Mouse (Mus musculus) kidney, embryonic 14.5 days (tissue): Measurements from ENCODE around the gene Tbx5. TPM values are rescaled to one million over a fixed set of nuclear protein-coding genes. Genes with fewer than 3 reads are reported as not detected.

Source experiments
- ATAC-seq: fragments of 200-750 bp; cut with Nextera tagmentation; 2 replicates; pipeline ENCODE4 v1.8.0; 2017; ENCODE audit warnings: moderate number of reproducible peaks, mild to moderate bottlenecking, moderate TSS enrichment, moderate library complexity; ENCODE audit not compliant: low FRiP score, low TSS enrichment
- H3K27ac ChIP-seq: fragments of 300-500 bp; sonication (generic); 2 replicates; pipeline ENCODE4 v1.5.1; 2014; ENCODE audit warnings: low read depth, mild to moderate bottlenecking, low read length, moderate library complexity, mixed read lengths
- H3K27me3 ChIP-seq: fragments of 300-500 bp; sonication (generic); 2 replicates; pipeline ENCODE4 v1.6.1; 2014; ENCODE audit warnings: mild to moderate bottlenecking, low read length; ENCODE audit not compliant: control insufficient read depth, insufficient read depth
- H3K36me3 ChIP-seq: fragments of 300-500 bp; sonication (generic); 2 replicates; pipeline ENCODE4 v1.6.1; 2014; ENCODE audit warnings: low read length, mixed read lengths; ENCODE audit not compliant: control insufficient read depth, insufficient read depth
- H3K4me1 ChIP-seq: fragments of 300-500 bp; sonication (generic); 2 replicates; pipeline ENCODE4 v1.6.1; 2014; ENCODE audit warnings: low read length, mixed read lengths; ENCODE audit not compliant: control insufficient read depth, insufficient read depth
- H3K4me2 ChIP-seq: fragments of 300-500 bp; sonication (generic); replicated peaks from 2 replicates; pipeline ENCODE4 v1.6.1; 2014; ENCODE audit warnings: low read depth, mild to moderate bottlenecking, low read length
- H3K4me3 ChIP-seq: fragments of 300-500 bp; sonication (generic); 2 replicates; pipeline ENCODE4 v1.5.1; 2014; ENCODE audit warnings: mild to moderate bottlenecking, low read length
- H3K9ac ChIP-seq: fragments of 300-500 bp; sonication (generic); 2 replicates; pipeline ENCODE4 v1.6.1; 2014; ENCODE audit warnings: low read depth, mild to moderate bottlenecking, low read length, moderate library complexity
- H3K9me3 ChIP-seq: fragments of 300-500 bp; sonication (generic); 2 replicates; pipeline ENCODE4 v1.6.1; 2016; ENCODE audit warnings: low read length; ENCODE audit not compliant: control insufficient read depth
- WGBS: fragments of 180-500 bp; shearing (Covaris S2); extraction: QIAGEN DNeasy Blood & Tissue Kit; methylation state at CpG from one replicate; pipeline ENCODE4 v1.1.7; 2014; 5-methylcytosine and 5-hydroxymethylcytosine counted together
- polyA plus RNA-seq: library from polyadenylated mRNA; unstranded; fragments of >200 nt; fragmentation: Nextera tagmentation; extraction: Ambion mirVana; gene quantifications from 2 replicates; pipeline ENCODE4 v1.2.1, GENCODE M21; 2014

Tbx5 gene
- not detected in 2 replicates for polyA plus RNA-seq

DNA sequence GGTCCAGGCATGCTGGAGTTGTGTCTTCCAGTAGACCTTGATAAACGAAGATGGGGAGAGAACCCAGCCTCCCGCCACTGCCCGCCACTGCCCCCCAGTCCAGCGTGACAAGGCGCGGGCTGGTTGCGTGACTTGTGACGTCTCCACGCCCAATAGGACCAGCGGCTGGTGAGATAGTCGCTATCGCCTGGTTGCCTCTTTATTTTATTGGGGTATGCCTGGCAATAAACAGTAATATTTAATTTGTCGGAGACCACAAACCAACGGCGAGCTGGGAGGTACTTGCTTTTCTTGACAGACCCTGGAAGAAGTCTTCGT lies at the start of gene Tbx5:
TSS of gene Tbx5 (plus strand) at position 190 of the 318 bp plus-strand sequence.
- no peaks in the 10 kb centered on the region for H3K9me3 ChIP-seq
- WGBS = 1% methylated on average over 16 of the region's 16 CpGs
- H3K4me3 ChIP-seq = 0 out of 2 replicates have a peak within 1 kb of the TSS, but pooled peaks have one; percentile 12
- no peaks in the 10 kb centered on the region for H3K36me3 ChIP-seq
- H3K4me1 ChIP-seq = no peaks in the 10 kb centered on the region
- H3K27ac ChIP-seq = no peak within 1 kb of the TSS
- no peak for ATAC-seq
- H3K9ac ChIP-seq = no peak within 1 kb of the TSS
- H3K4me2 ChIP-seq = no peak within 1 kb of the TSS
- peaks cover 94% of the 10 kb centered on the region for H3K27me3 ChIP-seq

DNA sequence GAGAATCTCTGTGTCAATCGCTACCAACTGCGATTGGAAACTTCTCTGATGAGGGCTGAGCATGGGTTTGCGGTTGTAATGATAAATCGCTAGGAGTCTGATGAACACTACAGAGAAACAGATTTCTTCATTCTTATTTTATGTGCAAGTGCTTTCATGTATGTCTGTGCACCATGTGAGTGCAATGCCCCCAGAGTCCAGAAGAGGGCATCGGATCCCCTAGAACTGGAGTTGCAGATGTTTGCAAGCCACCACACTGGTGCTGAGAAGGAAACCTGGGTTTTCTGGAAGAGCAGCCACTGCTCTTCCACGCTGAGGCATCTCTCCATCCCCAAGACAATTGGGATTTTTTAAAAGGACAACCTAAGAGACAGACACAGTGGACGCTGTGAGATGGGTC lies 46.5 kb upstream of the Tbx5 start:
- H3K4me1 ChIP-seq = no peaks in the 10 kb centered on the region
- peaks cover 17% of the 10 kb centered on the region; the same call in 1 of the 2 replicates for H3K27me3 ChIP-seq
- peaks cover 9% of the 10 kb centered on the region; the same call in 1 of the 2 replicates for H3K9me3 ChIP-seq
- H3K9ac ChIP-seq = no peak overlapping the region
- no peaks in the 10 kb centered on the region for H3K36me3 ChIP-seq
- ATAC-seq = no peak
- H3K4me3 ChIP-seq = no peak overlapping the region
- no peak overlapping the region for H3K4me2 ChIP-seq
- H3K27ac ChIP-seq = no peak overlapping the region
- whole genome bisulfite sequencing = 88% methylated on average over 7 of the region's 7 CpGs

DNA sequence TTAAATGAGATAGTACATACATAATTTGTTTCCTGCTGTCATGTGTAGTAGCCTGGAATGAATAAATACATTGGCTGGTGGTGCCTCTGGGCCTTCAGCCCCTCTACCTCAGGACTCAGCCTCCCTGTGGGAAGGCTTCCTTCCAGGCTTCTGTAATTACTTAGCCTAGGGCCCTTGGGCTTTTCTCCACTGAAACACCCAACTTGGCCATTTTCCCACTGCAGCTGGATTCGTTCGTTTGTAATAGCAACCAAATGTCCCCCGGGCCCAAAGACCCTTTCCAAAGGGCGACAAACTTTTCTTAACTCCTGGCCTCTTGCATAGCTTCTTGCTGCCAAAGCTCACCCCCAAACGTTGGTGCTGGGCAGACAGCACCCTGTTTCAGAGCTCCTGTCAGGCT lies 40.8 kb upstream of the Tbx5 start:
- no peaks in the 10 kb centered on the region for H3K4me1 ChIP-seq
- WGBS = 47% methylated on average over 5 of the region's 5 CpGs
- H3K4me2 ChIP-seq = no peak overlapping the region
- no peak overlapping the region for H3K4me3 ChIP-seq
- no peaks in the 10 kb centered on the region for H3K36me3 ChIP-seq
- H3K27ac ChIP-seq = no peak overlapping the region
- peaks cover 50% of the 10 kb centered on the region for H3K27me3 ChIP-seq
- H3K9me3 ChIP-seq = 0 out of 2 replicates have a peak, but pooled peaks cover 3% of the 10 kb centered on the region
- H3K9ac ChIP-seq = no peak overlapping the region
- ATAC-seq = no peak

DNA sequence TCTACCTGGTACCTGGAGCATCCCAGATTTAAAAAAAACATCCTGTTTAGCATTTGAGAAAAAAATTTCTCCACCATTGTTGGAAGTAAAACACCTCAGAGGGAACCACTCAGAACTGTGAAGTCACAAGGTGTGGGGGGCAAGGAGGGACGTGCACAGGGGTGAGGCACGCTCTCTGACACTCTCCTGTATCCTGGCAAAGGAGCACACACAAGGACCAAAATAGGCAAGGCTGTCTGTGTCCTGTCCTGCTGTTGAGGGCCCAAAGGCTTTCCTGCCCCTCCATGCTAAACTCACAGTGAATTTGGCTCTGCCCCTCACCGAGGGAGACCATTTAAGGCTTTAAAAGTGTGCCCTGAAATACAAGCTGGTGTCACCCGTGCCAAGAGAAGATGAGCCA lies 38.5 kb upstream of the Tbx5 start:
- WGBS = 7% methylated on average over 4 of the region's 4 CpGs
- Histone ChIP-seq H3K27ac (no peak overlapping the region), H3K4me1 (no peaks in the 10 kb centered on the region), H3K9me3 (0 out of 2 replicates have a peak, but pooled peaks cover 3% of the 10 kb centered on the region), H3K9ac (no peak overlapping the region), H3K27me3 (peaks cover 64% of the 10 kb centered on the region), H3K4me3 (no peak overlapping the region), H3K36me3 (no peaks in the 10 kb centered on the region), H3K4me2 (no peak overlapping the region)
- no peak for ATAC-seq

DNA sequence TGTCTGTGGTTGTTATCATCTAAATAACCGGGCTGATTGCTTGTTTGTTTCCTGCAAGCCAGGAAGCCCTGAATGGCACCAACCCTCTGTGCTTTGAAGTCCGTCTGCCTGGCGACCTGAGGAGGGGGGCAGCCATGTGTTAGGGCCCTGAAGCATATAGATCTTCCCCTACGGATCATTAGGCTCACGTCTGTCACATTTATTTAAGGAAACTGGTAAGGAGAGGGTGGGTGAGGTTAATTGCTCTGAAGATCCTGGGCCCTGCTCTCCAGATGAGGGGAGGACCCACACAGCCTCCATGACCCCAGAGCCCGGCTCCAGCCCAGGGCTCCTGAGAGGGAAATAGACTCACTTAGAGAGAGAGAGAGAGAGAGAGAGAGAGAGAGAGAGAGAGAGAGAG lies 37.1 kb upstream of the Tbx5 start:
- Histone ChIP-seq H3K36me3 (no peaks in the 10 kb centered on the region), H3K4me1 (no peaks in the 10 kb centered on the region), H3K4me3 (no peak overlapping the region), H3K9ac (no peak overlapping the region), H3K27me3 (peaks cover 78% of the 10 kb centered on the region), H3K9me3 (no peaks in the 10 kb centered on the region), H3K4me2 (no peak overlapping the region), H3K27ac (no peak overlapping the region)
- WGBS = 0% methylated on average over 6 of the region's 6 CpGs
- no peak for ATAC-seq

DNA sequence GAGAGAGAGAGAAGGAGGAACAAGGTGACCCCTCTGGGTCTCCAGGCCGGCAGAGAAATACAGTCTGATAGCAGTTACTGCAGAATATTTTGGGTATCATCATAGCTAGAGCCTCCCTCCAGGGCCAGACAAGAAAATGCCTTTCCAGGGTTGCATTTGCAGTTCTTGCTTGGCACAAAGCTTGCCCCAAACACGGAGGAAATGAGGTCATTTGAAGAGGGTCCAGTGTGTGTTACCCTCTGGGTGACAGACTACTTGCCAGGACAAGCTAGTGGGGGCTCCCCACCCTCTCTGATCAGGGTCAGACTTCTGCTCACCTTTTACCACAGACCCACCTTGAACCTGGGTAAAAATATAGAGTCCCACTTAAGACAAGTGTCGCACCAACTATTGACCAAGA lies 36.7 kb upstream of the Tbx5 start:
- 8% methylated on average over 3 of the region's 3 CpGs for WGBS
- no peak overlapping the region for H3K9ac ChIP-seq
- H3K36me3 ChIP-seq = no peaks in the 10 kb centered on the region
- no peak overlapping the region for H3K27ac ChIP-seq
- no peak overlapping the region for H3K4me3 ChIP-seq
- peaks cover 82% of the 10 kb centered on the region for H3K27me3 ChIP-seq
- ATAC-seq = no peak
- no peaks in the 10 kb centered on the region for H3K9me3 ChIP-seq
- no peak overlapping the region for H3K4me2 ChIP-seq
- no peaks in the 10 kb centered on the region for H3K4me1 ChIP-seq

DNA sequence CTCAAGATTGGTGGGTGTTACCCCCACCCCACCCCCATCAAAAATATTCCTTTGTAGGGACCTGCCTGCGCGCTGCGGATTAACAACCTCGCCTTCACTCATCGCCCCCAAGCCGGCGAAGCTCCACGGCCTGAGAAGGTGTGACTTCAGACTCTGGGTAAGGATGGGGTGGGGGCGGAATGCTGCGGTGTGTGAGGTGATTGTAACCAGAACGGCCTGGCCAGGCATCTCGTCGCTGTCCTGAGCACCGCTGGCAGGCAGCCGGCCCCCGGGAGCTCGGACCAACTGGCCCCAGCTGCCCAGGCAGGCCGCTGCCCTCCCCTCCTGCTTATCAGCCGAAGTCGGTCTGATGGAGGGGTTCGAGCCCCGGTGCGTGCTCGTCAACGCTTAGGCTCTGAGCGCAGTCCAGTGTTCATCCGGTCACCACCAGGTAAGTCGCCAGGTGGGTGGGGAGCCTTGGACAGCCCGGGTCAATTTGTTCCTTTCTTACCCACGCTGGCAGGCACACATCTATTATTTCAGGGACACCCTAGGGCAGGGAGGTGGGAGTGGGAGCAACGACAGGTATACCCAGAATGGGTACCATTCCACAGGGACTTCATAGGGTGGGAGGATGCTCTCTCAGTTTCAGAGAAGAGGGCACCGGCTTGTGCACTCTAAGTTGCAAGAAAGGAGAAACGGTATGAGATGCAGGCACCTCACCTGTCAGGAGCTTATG lies 35.9 kb upstream of the Tbx5 start:
- ATAC-seq = no peak
- H3K9ac ChIP-seq = no peak overlapping the region
- no peaks in the 10 kb centered on the region for H3K9me3 ChIP-seq
- H3K36me3 ChIP-seq = no peaks in the 10 kb centered on the region
- 1% methylated on average over 33 of the region's 33 CpGs for WGBS
- peaks cover 91% of the 10 kb centered on the region for H3K27me3 ChIP-seq
- H3K27ac ChIP-seq = no peak overlapping the region
- no peak overlapping the region for H3K4me3 ChIP-seq
- H3K4me2 ChIP-seq = no peak overlapping the region
- no peaks in the 10 kb centered on the region for H3K4me1 ChIP-seq

DNA sequence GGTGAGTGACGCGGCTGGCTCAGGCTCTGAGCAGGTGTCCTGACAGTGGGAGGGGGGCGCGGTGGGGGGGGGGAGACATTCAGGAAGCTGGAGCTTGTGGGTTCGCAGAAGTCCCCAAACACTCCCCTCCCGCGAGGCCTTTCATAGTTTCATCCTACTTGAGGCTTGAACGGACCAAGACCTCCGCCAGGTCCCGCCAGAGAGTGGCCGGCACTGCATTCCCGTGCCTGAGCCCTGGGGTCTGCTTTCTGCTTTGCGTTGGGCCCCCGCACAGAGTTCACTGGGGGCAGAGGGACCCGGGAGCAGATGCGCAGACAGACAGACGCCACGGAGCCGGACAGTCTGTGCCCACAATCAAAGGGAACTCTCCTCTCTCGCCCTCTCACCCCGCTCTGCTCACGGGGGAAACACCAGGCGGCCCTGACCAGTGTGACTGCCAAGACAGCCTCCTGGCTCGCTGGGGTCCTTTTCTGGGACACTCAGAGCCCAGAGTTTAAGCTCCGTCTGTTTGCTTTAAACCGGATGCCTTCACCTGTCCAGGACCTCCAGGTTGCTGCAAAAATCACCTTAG lies 34.8 kb upstream of the Tbx5 start:
- H3K36me3 ChIP-seq = no peaks in the 10 kb centered on the region
- H3K9me3 ChIP-seq = no peaks in the 10 kb centered on the region
- ATAC-seq = no peak
- H3K27me3 ChIP-seq = peaks cover 98% of the 10 kb centered on the region
- no peak overlapping the region for H3K9ac ChIP-seq
- H3K4me3 ChIP-seq = no peak overlapping the region
- no peak overlapping the region for H3K4me2 ChIP-seq
- 2% methylated on average over 26 of the region's 26 CpGs for WGBS
- no peak overlapping the region for H3K27ac ChIP-seq
- H3K4me1 ChIP-seq = no peaks in the 10 kb centered on the region

DNA sequence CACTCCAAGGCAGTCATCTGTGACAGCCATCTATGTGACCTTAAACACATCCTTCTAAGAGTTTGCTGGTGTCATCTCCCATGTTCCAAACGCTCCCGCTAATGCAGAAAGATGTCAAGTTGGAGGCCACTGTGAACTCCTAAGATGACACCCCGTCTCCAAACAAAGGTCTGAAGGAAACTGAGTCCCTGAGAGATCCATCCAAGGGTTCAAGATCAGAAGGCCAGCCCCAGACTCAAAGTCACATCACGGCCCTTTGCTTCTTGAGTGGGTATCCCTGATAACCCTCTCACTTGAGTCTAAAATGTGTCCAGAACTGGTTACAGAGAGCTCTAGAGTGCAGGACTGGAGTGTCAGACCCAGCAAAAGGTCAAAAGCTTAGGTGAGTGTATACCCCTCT lies 34.2 kb upstream of the Tbx5 start:
- Histone ChIP-seq H3K27me3 (peaks cover 100% of the 10 kb centered on the region), H3K36me3 (no peaks in the 10 kb centered on the region), H3K9ac (no peak overlapping the region), H3K27ac (no peak overlapping the region), H3K4me3 (no peak overlapping the region), H3K4me2 (no peak overlapping the region), H3K9me3 (no peaks in the 10 kb centered on the region), H3K4me1 (no peaks in the 10 kb centered on the region)
- no peak for ATAC-seq
- WGBS = 3% methylated on average over 4 of the region's 4 CpGs
